Mouse (Mus musculus): ENCODE measurements around the gene Wdpcp. TPM values are rescaled to one million over a fixed set of nuclear protein-coding genes. Genes with fewer than 3 reads are reported as not detected.
"Not testable (repeated sequence)": the region's sequence is repeated elsewhere in the genome, so short reads cannot be mapped to it uniquely, and the experiment has no call there.

The Wdpcp gene
- 1 to 10 TPM in 1 of 2 experiments, under 1 TPM in 1; 0.83 to 1.8 TPM for polyA plus RNA-seq (2017; shearing (Covaris generic))

- peak; percentile 90 for ATAC-seq
Observed at GRCm38 (mm10) chr11:21571700-21572381, at the start of gene Wdpcp, which contains the start of gene Mdh1. Gene Wdpcp (plus strand): TSS chr11:21572235. Gene Mdh1 (minus strand): TSS chr11:21572367.

DNA sequence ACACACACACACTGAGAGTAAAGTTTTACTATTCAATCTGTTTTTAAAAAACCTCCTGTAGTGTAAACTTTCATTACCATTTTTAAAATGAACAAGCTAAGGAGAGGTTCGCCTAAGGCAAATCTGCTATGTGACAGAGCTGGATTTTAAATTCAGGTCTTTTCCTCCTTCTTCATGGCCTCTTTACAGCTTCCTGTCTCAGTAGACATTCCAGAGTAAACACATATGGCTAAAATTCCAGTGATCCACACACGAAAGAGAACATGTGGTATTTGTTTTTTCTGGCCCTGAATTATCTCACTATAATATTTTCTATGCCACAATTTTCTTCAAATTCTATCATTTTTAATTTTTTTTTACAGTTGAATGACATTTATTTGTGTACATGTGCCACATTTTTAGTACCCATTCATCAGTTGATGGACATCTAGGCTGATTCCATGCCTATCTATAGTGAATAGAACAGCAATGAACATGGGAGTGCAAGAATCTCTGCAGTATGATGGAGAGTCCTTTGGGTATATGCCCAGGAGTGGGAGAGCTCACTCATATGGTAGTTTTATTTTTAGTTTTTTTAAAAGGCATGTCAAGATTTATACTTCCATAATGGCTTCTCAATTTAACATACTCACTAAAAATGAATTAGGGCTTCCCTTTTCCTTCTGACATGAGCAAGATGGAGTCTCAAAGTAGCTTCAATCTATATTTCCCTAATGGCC, 43.2 kb upstream of the Wdpcp start:
- ATAC-seq: no peak

DNA sequence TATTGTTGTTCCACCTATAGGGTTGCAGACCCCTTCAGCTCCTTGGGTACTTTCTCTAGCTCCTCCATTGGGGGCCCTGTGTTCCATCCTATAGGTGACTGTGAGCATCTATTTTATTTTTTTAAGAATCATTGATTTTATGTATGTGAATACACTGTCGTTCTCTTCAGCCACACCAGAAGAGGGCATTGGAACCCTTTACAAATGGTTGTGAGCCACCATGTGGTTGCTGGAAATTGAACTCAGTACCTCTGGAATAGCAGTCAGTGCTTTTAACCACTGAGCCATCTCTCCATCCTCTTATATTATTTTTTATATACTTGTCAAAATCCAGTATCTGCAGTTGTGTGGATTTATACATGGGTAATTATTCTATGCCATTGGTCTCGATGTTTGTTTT, 41.2 kb upstream of the Wdpcp start:
- not testable (repeated sequence) for ATAC-seq

GRCm38 (mm10) chr11:21540072-21540471, 32.0 kb upstream of the Wdpcp start:
- ATAC-seq: no peak

DNA sequence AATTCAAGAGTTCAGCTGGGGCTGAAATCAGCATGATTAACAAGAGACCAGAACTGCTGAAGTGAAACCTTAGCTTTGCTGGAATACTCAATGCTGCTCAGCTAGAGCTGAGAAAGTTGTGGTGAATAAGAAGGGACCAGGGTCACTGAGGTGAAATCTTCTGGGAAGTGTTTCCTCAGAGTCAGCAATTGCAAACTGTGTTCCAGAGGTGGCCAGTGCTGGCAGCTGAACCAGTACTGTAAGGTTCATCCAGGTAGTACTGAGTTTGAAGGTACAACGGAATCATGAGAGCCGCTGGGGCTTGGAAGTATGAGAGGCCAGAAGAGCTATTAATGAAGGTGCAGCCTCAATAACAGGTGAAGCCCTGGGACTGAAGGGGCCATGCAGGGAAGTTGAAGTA, 31.4 kb upstream of the Wdpcp start:
- no peak for ATAC-seq

DNA sequence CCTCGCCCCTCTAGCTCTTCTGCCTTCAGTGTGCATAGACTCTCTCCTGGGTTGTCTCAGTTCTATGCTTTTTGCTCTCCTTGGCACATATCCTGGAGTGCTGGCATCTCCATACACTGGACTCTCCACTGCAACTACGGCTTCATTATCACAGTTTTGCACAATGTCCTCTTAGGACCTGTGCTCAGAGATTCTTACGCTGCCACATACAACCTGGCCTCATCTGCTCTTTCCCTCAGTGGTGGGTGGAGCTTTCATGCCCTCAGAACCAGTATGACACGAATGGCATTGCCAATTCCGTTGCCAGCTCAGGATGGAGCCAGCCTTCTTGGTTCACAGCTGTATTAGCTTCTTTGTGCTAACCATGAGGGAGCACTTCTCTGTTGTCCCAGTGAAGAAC, 29.3 kb upstream of the Wdpcp start:
- ATAC-seq: no peak

DNA sequence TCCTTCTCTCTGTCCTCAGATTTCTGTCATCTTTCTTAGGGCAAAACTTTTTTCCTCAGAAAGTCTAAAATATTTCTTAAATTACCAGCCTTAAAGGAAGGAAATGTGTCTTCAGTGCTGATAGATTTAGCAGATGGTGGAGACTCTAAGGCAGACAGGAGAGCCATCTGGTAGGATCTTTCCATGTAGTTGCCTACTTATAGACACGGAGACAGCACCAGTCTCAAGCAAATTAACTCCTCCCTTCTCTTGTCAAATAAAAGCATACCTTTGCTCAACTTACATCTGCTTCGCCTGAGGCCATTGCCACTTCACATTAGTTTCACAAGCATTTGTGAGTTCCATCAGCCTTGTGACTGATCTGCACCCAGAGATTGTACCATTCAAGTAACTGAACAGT, 27.0 kb upstream of the Wdpcp start:
- ATAC-seq: no peak

DNA sequence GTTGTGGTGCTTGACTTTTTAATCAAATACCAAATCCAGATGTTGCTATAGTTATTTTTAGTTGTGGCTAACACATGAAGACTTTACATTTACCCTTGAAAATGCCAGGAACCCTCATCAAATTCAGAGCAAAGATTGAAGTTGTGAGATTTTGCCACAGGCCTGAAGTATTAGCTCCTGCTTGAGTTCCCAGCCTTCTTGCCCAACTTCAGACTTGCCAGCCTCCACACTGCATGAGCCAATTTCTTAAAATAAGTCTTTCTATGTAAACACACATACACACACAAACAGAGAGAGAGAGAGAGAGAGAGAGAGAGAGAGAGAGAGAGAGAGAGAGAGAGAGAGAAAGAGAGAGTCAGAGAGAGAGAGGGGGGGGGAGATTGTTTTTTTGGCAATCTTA, 26.1 kb upstream of the Wdpcp start:
- ATAC-seq: no peak

DNA sequence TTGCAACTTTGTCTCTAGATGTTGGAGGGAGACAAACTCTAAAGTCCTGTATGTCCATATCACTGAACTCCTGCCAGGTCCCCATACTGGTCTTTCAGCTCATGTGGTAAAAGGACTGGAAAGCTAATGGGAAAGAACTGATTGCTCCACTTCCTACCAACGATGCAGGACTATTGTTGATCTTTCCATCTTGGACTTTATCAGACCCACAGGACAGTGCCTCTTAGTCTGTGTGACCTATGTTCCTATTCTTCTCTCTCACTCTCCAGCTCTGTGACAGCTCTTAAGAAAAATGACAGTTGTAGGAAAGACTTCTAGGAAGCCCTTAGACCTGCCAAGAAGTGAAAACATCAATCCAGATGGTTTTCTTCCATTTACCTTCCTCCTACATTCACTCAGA, 25.4 kb upstream of the Wdpcp start:
- no peak for ATAC-seq

GRCm38 (mm10) chr11:21547518-21547917, 24.5 kb upstream of the Wdpcp start:
- no peak for ATAC-seq

DNA sequence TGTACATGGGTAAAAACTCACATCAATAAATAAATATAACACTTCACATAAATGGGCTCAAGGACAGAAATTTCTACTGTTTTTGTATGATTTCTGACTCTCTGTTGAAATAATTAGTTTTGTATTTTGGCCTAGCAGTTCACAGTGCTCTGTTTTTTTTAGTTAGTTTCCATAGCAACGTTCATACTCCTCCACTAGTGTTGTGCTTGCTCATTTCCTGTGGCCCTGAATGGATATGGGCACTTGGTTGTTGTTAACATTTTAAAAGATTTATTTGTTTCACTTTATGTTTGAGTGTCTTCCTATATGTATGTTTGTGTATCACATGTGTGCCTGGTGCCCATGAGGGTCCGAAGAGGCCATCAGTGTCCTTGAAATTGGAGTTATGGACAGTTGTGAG, 23.0 kb upstream of the Wdpcp start:
- peak; percentile 84 for ATAC-seq

GRCm38 (mm10) chr11:21549754-21550153, 22.3 kb upstream of the Wdpcp start:
- peak; percentile 70 for ATAC-seq

DNA sequence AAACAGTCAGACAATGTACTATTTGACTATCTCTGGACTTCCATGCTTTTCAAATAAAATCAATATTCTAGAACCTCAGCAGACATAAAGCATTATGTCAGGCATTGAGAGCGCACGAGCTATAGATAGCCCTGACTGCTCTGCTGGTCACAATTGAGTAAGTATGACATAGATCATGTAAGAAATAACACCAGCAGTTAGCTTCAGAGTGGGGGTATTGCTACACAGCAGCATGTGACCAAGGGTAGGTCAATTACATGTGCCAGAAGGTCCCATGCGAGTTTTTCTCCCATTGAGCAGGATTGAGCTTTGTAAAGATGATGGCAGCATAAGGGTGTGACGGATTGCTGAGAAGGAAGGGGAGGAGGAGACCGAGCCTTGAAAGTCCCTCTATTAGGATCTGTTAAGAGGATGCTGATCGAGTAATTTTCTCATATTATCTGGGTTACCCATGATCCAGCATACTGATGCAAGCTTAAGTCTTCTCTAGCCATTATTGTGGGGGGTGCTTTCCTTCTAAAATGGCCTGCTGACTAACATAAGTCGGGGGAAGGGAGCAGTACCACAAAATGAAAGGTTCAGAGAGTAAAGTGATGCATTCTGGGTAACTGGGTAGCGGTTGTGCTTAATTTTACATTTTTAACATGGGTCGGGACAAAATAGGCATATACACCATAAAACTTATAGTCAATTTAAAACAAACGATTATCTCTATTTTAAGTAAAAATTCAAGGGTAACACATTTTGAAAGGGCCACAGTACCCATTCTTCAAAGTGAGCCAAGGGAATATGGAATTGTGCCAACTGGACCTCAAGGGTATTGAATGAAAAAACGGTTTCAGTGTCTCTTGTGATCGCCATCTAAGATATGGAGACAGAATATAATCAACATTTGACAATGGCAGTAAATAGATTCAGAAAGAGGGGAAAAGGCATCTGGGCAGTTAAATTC, 21.5 kb upstream of the Wdpcp start:
- no peak for ATAC-seq

DNA sequence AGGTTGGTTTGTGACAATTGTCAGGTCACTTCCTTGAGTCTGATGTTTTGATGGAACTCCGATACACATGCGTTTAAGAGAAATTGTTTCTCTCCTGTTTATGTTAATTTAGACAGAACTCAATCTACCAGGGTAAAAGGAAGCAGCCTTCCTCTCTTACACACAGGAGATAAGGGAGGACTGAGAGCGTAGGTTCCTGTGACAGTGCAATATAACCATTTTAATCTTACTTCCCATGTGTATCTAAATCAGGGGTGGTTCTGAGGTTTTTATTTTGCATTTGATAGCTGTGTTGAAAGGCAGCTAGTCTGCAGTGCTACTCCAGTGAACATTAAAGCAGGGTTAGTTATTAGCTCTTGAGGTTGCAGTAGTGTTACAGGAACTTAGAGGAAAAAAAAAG, 20.0 kb upstream of the Wdpcp start:
- ATAC-seq: peak; percentile 29

- ATAC-seq: no peak
Observed at GRCm38 (mm10) chr11:21559727-21560126, 12.3 kb upstream of the Wdpcp start.

- ATAC-seq: no peak
Observed at GRCm38 (mm10) chr11:21561347-21561746, 10.7 kb upstream of the Wdpcp start.

- ATAC-seq: no peak
Observed at GRCm38 (mm10) chr11:21563617-21564325, 8.3 kb upstream of the Wdpcp start.

- ATAC-seq: no peak
Observed at GRCm38 (mm10) chr11:21564681-21565405, 7.2 kb upstream of the Wdpcp start.

GRCm38 (mm10) chr11:21566934-21567333, 5.1 kb upstream of the Wdpcp start:
- no peak for ATAC-seq

- ATAC-seq: no peak
Observed at GRCm38 (mm10) chr11:21567733-21568132, 4.3 kb upstream of the Wdpcp start.

DNA sequence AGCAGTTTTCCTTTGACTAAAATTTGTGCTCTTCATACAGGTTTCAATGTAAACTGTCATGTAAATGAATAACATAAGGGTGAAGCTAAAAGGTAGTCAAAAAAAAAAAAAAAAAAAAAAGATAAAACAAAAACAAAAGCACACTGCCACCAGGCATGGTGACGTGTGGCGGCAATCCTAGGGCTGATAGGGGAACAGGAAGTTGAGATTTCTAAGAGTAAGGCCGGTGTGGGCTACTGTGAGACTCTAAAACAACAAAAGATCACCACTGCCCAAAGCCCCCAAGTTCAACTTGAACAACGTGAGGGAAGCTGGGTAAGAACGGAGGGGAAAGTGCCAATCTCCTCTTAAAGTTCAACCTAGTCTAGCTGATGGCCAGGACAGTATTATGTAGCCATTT, 3.0 kb upstream of the Wdpcp start:
- ATAC-seq: peak; percentile 16

Measured in CD4-positive, CD25-positive, alpha-beta regulatory T cell, adult 4 months (primary cell).